27 mouse cellular contexts compared by ENCODE assay signal in genomic region chr1:151717624-151718023, GRCm38 (mm10). TPM values are rescaled to one million over a fixed set of nuclear protein-coding genes. Genes with fewer than 3 reads are reported as not detected.
DNase-seq lines count a peak whose midpoint lies in the region; ATAC-seq and TF ChIP-seq lines count a peak whose summit lies in the region.
"Had no signal": no experiment of that assay in that cellular context is flagged by ENCODE, and none has a peak within 500 bp of the region (broad histone marks: within the 10 kb centered on the region; RNA-seq: fewer than 3 reads in every experiment).

No protein-coding gene starts in this region.

- H3ac ChIP-seq in myocyte (ENCODE audit: control insufficient read depth, insufficient read length): no peak overlapping the region

- no peak overlapping the region for H3K4me2 ChIP-seq in liver, postnatal 0 days (ENCODE audit: low read depth, low read length)
- no peak overlapping the region for H3K4me2 ChIP-seq in liver, embryonic 11.5 days
- no peak overlapping the region for H3K4me2 ChIP-seq in myocyte (ENCODE audit: low read depth)
- H3K4me2 ChIP-seq: embryonic facial prominence, embryonic 15.5 days; forebrain, embryonic 12.5 days; heart, embryonic 13.5 days; hindbrain, embryonic 14.5 days; limb, embryonic 15.5 days; lung, embryonic 14.5 days; midbrain, embryonic 12.5 days; stomach, embryonic 15.5 days had no signal

- DNase-seq in liver, postnatal 0 days: peak; percentile 36
- DNase-seq in liver, embryonic 11.5 days (ENCODE audit: low spot score): no peak
- DNase-seq in spleen, postnatal 4 days (ENCODE audit: low spot score in 2 of 2): peak; percentile 31 to 66
- DNase-seq in spleen, postnatal 14 days (ENCODE audit: low spot score in 2 of 2): no peak
- no peak for DNase-seq in urinary bladder, postnatal 4 days (ENCODE audit: low spot score in 2 of 2)
- no peak for DNase-seq in limb, embryonic 10.5 days (ENCODE audit: low spot score)
- DNase-seq: adrenal gland, postnatal 14 days; cerebellum, adult 18-20 months; cerebellum, postnatal 10 days; forebrain, postnatal 0 days; heart, postnatal 10 days; kidney, adult 9 months; kidney, postnatal 10 days; lung, embryonic 14.5 days; lung, postnatal 14 days had no signal

- TF ChIP-seq POLR2A in myocyte (IDR thresholded peaks at IDR 0.05; ENCODE audit: insufficient read length, low read depth): no peak

- no peak for TF ChIP-seq EP300 in liver, postnatal 0 days (IDR thresholded peaks at IDR 0.05; ENCODE audit: low read depth)

- ATAC-seq in liver, postnatal 0 days: peak; percentile 63
- no peak for ATAC-seq in liver, embryonic 11.5 days (replicated peaks; ENCODE audit: low FRiP score)
- ATAC-seq: forebrain, postnatal 0 days; intestine, postnatal 0 days had no signal

- no peaks in the 10 kb centered on the region for H3K79me2 ChIP-seq in myocyte (ENCODE audit: control insufficient read depth, insufficient read depth)

- H3K9ac ChIP-seq in liver, postnatal 0 days (replicated peaks): no peak overlapping the region
- H3K9ac ChIP-seq in liver, embryonic 11.5 days (ENCODE audit: low read depth, low read length): no peak overlapping the region
- H3K9ac ChIP-seq: embryonic facial prominence, embryonic 15.5 days; forebrain, embryonic 12.5 days; forebrain, postnatal 0 days; heart, embryonic 13.5 days; hindbrain, embryonic 14.5 days; limb, embryonic 15.5 days; liver, embryonic 14.5 days; lung, embryonic 14.5 days; midbrain, embryonic 12.5 days; stomach, embryonic 15.5 days had no signal

- H3K4me3 ChIP-seq in liver, postnatal 0 days (ENCODE audit: low read depth, low read length): no peak overlapping the region
- H3K4me3 ChIP-seq in liver, embryonic 11.5 days (ENCODE audit: low read depth, low read length): no peak overlapping the region
- H3K4me3 ChIP-seq in myocyte: no peak overlapping the region
- no peak overlapping the region for H3K4me3 ChIP-seq in limb, embryonic 10.5 days
- H3K4me3 ChIP-seq: embryonic facial prominence, embryonic 10.5 days; embryonic facial prominence, embryonic 15.5 days; forebrain, embryonic 12.5 days; heart, embryonic 13.5 days; layer of hippocampus, adult 2 months; limb, embryonic 15.5 days; midbrain, embryonic 12.5 days; stomach, embryonic 15.5 days had no signal

- H3K27ac ChIP-seq in liver, postnatal 0 days (ENCODE audit: low read depth): peak overlapping the region; percentile 48; the same call in 1 of the 2 replicates
- no peak overlapping the region for H3K27ac ChIP-seq in liver, embryonic 11.5 days (ENCODE audit: low read depth, low read length)
- no peak overlapping the region for H3K27ac ChIP-seq in limb, embryonic 10.5 days
- H3K27ac ChIP-seq: embryonic facial prominence, embryonic 10.5 days; embryonic facial prominence, embryonic 15.5 days; forebrain, embryonic 12.5 days; heart, embryonic 13.5 days; hindbrain, embryonic 14.5 days; layer of hippocampus, adult 2 months; limb, embryonic 15.5 days; liver, embryonic 14.5 days; midbrain, embryonic 12.5 days; stomach, embryonic 15.5 days had no signal

- no peaks in the 10 kb centered on the region for H3K27me3 ChIP-seq in liver, postnatal 0 days (ENCODE audit: insufficient read depth, low read length)
- no peaks in the 10 kb centered on the region for H3K27me3 ChIP-seq in liver, embryonic 11.5 days (replicated peaks; ENCODE audit: control insufficient read depth, insufficient read depth, low read length)
- no peaks in the 10 kb centered on the region for H3K27me3 ChIP-seq in myocyte (ENCODE audit: control insufficient read depth, insufficient read depth, insufficient read length)
- no peaks in the 10 kb centered on the region for H3K27me3 ChIP-seq in limb, embryonic 10.5 days (ENCODE audit: low read depth, poor library complexity, severe bottlenecking)
- H3K27me3 ChIP-seq: embryonic facial prominence, embryonic 15.5 days; forebrain, embryonic 12.5 days; heart, embryonic 13.5 days; limb, embryonic 15.5 days; midbrain, embryonic 12.5 days; stomach, embryonic 15.5 days had no signal

- peak; percentile 31; the same call in 1 of the 2 replicates for TF ChIP-seq CTCF in liver, postnatal 0 days (IDR thresholded peaks at IDR 0.05; ENCODE audit: low read depth)

- H3K4me1 ChIP-seq in liver, postnatal 0 days (ENCODE audit: insufficient read depth): peaks cover 16% of the 10 kb centered on the region
- H3K4me1 ChIP-seq in liver, embryonic 11.5 days (replicated peaks; ENCODE audit: control insufficient read depth, insufficient read depth, low read length): 0 out of 2 replicates have a peak, but pooled peaks cover 2% of the 10 kb centered on the region
- H3K4me1 ChIP-seq in limb, embryonic 10.5 days: peaks cover 8% of the 10 kb centered on the region
- H3K4me1 ChIP-seq: embryonic facial prominence, embryonic 10.5 days; embryonic facial prominence, embryonic 15.5 days; forebrain, embryonic 12.5 days; limb, embryonic 15.5 days; midbrain, embryonic 12.5 days; stomach, embryonic 15.5 days had no signal

- H3K36me3 ChIP-seq in liver, postnatal 0 days (replicated peaks; ENCODE audit: insufficient read depth, low read length): peaks cover 15% of the 10 kb centered on the region; the same call in 1 of the 2 replicates
- no peaks in the 10 kb centered on the region for H3K36me3 ChIP-seq in liver, embryonic 11.5 days (ENCODE audit: control insufficient read depth, insufficient read depth, low read length)
- H3K36me3 ChIP-seq in myocyte (ENCODE audit: control insufficient read depth, insufficient read depth): no peaks in the 10 kb centered on the region
- H3K36me3 ChIP-seq in limb, embryonic 10.5 days: no peaks in the 10 kb centered on the region
- H3K36me3 ChIP-seq: embryonic facial prominence, embryonic 10.5 days; forebrain, embryonic 12.5 days; heart, embryonic 13.5 days; limb, embryonic 15.5 days; midbrain, embryonic 12.5 days; stomach, embryonic 15.5 days had no signal

- WGBS in liver, postnatal 0 days (ENCODE audit: insufficient replicate concordance): 68% methylated on average over 5 of the region's 5 CpGs
- 86% methylated on average over 5 of the region's 5 CpGs for WGBS in liver, embryonic 11.5 days
- WGBS in limb, embryonic 10.5 days: 93% methylated on average over 5 of the region's 5 CpGs

- H3K9me3 ChIP-seq in liver, postnatal 0 days (ENCODE audit: low read length): no peaks in the 10 kb centered on the region
- H3K9me3 ChIP-seq in liver, embryonic 11.5 days (ENCODE audit: control insufficient read depth, low read length): no peaks in the 10 kb centered on the region
- no peaks in the 10 kb centered on the region for H3K9me3 ChIP-seq in limb, embryonic 10.5 days (replicated peaks)
- H3K9me3 ChIP-seq: embryonic facial prominence, embryonic 10.5 days; embryonic facial prominence, embryonic 15.5 days; forebrain, embryonic 12.5 days; heart, embryonic 13.5 days; limb, embryonic 15.5 days; midbrain, embryonic 12.5 days; stomach, embryonic 15.5 days had no signal

TF ChIP-seq in myocyte, 11 proteins besides CTCF, POLR2A, EP300 and RAD21:
- TF ChIP-seq MYOG (IDR thresholded peaks at IDR 0.05; ENCODE audit: control insufficient read depth in 1 of 3, insufficient read depth in 1 of 3, insufficient read length in 2 of 3, low read depth in 2 of 3) (peak in 2 of 3 experiments; percentile 61 to 75), MYOD1 (IDR thresholded peaks at IDR 0.05; ENCODE audit: control insufficient read depth in 1 of 3, insufficient read length in 2 of 3, low read depth in 2 of 3) (peak in 2 of 3 experiments; percentile 44 to 57), USF1 (IDR thresholded peaks at IDR 0.05; ENCODE audit: low read depth) (no peak)
TF ChIP-seq in myocyte: peak in this region for 2.

RNA-seq across cellular contexts. Expression of gene Edem3, which starts 37.5 kb away (rescaled TPM):
- polyA plus RNA-seq in liver, postnatal 0 days (2015; fragmentation: Nextera tagmentation; extraction: Ambion mirVana): 3.7 and 5.2 TPM in 2 replicates
- polyA plus RNA-seq in liver, embryonic 11.5 days (2014; fragmentation: Nextera tagmentation; extraction: Ambion mirVana): 17.5 and 18.6 TPM in 2 replicates
- 10.0 TPM for polyA plus RNA-seq in myocyte (2012; fragmentation: generic; extraction: Trizol)
- polyA plus RNA-seq in limb, embryonic 10.5 days (2016; fragmentation: Nextera tagmentation; extraction: Ambion mirVana): 12.9 and 17.4 TPM in 2 replicates

Comparison
In these comparisons a context has a peak if more than half of its experiments do, and no peak if none do; other contexts are left out.
1. DNase-seq: peak in liver, postnatal 0 days (single experiment) and spleen, postnatal 4 days (2 of 2); none in liver, embryonic 11.5 days (single experiment), spleen, postnatal 14 days (0 of 2), urinary bladder, postnatal 4 days (0 of 2) and limb, embryonic 10.5 days (single experiment).